Mouse (Mus musculus) kidney, postnatal 0 days (tissue): ENCODE measurements at regions not wholly inside any gene's neighbourhood (a gene's known extent, or its start where the extent isn't known, plus 50 kb on each side); places are given as distances from the start of the nearest gene placed in this dataset.

Experiments used
- ATAC-seq: fragments of 200-750 bp; cut with Nextera tagmentation; replicated peaks from 2 replicates; pipeline ENCODE4 v1.8.0; 2017; ENCODE audit warnings: low read depth, moderate number of reproducible peaks, moderate TSS enrichment, moderate library complexity; ENCODE audit not compliant: low FRiP score
- DNase-seq: peaks from one replicate; pipeline ENCODE4 v3.0.0-alpha.2; 2016; ENCODE audit warnings: low spot score
- H3K27ac ChIP-seq: fragments of 300-500 bp; sonication (generic); 2 replicates; pipeline ENCODE4 v1.5.1; 2014; ENCODE audit warnings: mild to moderate bottlenecking
- H3K27me3 ChIP-seq: fragments of 300-500 bp; sonication (generic); 2 replicates; pipeline ENCODE4 v1.6.1; 2014; ENCODE audit warnings: low read length, mixed read lengths; ENCODE audit not compliant: insufficient read depth
- H3K36me3 ChIP-seq: fragments of 300-500 bp; sonication (generic); 2 replicates; pipeline ENCODE4 v1.6.1; 2014; ENCODE audit warnings: low read length, mixed read lengths; ENCODE audit not compliant: insufficient read depth
- H3K4me1 ChIP-seq: fragments of 300-500 bp; sonication (generic); replicated peaks from 2 replicates; pipeline ENCODE4 v1.6.1; 2014; ENCODE audit warnings: antibody characterized with exemption, low read length, mixed read lengths; ENCODE audit not compliant: insufficient read depth
- H3K4me2 ChIP-seq: fragments of 300-500 bp; sonication (generic); 2 replicates; pipeline ENCODE4 v1.6.1; 2014; ENCODE audit warnings: mild to moderate bottlenecking, low read length, moderate library complexity, mixed read lengths
- H3K4me3 ChIP-seq: fragments of 300-500 bp; sonication (generic); replicated peaks from 2 replicates; pipeline ENCODE4 v1.5.1; 2014; ENCODE audit warnings: low read depth, low read length
- H3K9ac ChIP-seq: fragments of 300-500 bp; sonication (generic); 2 replicates; pipeline ENCODE4 v1.6.1; 2014; ENCODE audit warnings: low read depth, low read length
- H3K9me3 ChIP-seq: fragments of 300-500 bp; sonication (generic); replicated peaks from 2 replicates; pipeline ENCODE4 v1.6.1; 2016; ENCODE audit warnings: low read length, inconsistent platforms, mixed read lengths
- CTCF ChIP-seq: IDR thresholded peaks from 2 replicates; pipeline ENCODE4 v1.5.1; 2016; ENCODE audit warnings: antibody characterized with exemption, low read depth, mild to moderate bottlenecking, moderate library complexity
- WGBS: fragments of 180-500 bp; shearing (Covaris S2); extraction: QIAGEN DNeasy Blood & Tissue Kit; methylation state at CpG from one replicate; pipeline ENCODE4 v1.1.7; 2014; 5-methylcytosine and 5-hydroxymethylcytosine counted together

- peak; percentile 57 for DNase-seq
- no peaks in the 10 kb centered on the region for H3K4me1 ChIP-seq
- TF ChIP-seq CTCF = no peak
- ATAC-seq = no peak
- H3K9ac ChIP-seq = no peak overlapping the region
- no peaks in the 10 kb centered on the region for H3K9me3 ChIP-seq
- H3K4me3 ChIP-seq = no peak overlapping the region
- H3K36me3 ChIP-seq = no peaks in the 10 kb centered on the region
- H3K27ac ChIP-seq = no peak overlapping the region
- no peak overlapping the region for H3K4me2 ChIP-seq
- no peaks in the 10 kb centered on the region for H3K27me3 ChIP-seq
- WGBS = 38% methylated on average over 3 of the region's 3 CpGs
Measured at GRCm38 (mm10) chr14:99509696-99510536, 211.4 kb downstream of the Klf5 start.

GRCm38 (mm10) chr14:99515474-99515873, 217.0 kb downstream of the Klf5 start:
- 94% methylated on average over 1 of the region's 1 CpGs for WGBS
- Histone ChIP-seq H3K27ac (no peak overlapping the region), H3K4me3 (no peak overlapping the region), H3K9me3 (no peaks in the 10 kb centered on the region), H3K4me1 (no peaks in the 10 kb centered on the region), H3K36me3 (no peaks in the 10 kb centered on the region), H3K4me2 (no peak overlapping the region), H3K27me3 (no peaks in the 10 kb centered on the region), H3K9ac (no peak overlapping the region)
- DNase-seq (no peak), ATAC-seq (no peak)
- TF ChIP-seq CTCF = no peak

- H3K4me3 ChIP-seq = no peak overlapping the region
- ATAC-seq (no peak), DNase-seq (no peak)
- no peak overlapping the region for H3K27ac ChIP-seq
- no peaks in the 10 kb centered on the region for H3K36me3 ChIP-seq
- H3K4me2 ChIP-seq = no peak overlapping the region
- WGBS = 85% methylated on average over 6 of the region's 6 CpGs
- no peaks in the 10 kb centered on the region for H3K4me1 ChIP-seq
- no peak for TF ChIP-seq CTCF
- H3K9ac ChIP-seq = no peak overlapping the region
- H3K9me3 ChIP-seq = no peaks in the 10 kb centered on the region
- no peaks in the 10 kb centered on the region for H3K27me3 ChIP-seq
Measured at GRCm38 (mm10) chr14:99516703-99517102, 218.2 kb downstream of the Klf5 start.

GRCm38 (mm10) chr14:99520343-99520742, 221.9 kb downstream of the Klf5 start:
- no peak for TF ChIP-seq CTCF
- H3K27me3 ChIP-seq = no peaks in the 10 kb centered on the region
- no peak overlapping the region for H3K9ac ChIP-seq
- DNase-seq (no peak), ATAC-seq (no peak)
- H3K9me3 ChIP-seq = no peaks in the 10 kb centered on the region
- no peak overlapping the region for H3K4me2 ChIP-seq
- no peak overlapping the region for H3K27ac ChIP-seq
- H3K36me3 ChIP-seq = no peaks in the 10 kb centered on the region
- no peaks in the 10 kb centered on the region for H3K4me1 ChIP-seq
- H3K4me3 ChIP-seq = no peak overlapping the region
- 62% methylated on average over 6 of the region's 6 CpGs for WGBS

GRCm38 (mm10) chr14:99521954-99522523, 223.5 kb downstream of the Klf5 start:
- H3K9ac ChIP-seq = no peak overlapping the region
- no peaks in the 10 kb centered on the region for H3K9me3 ChIP-seq
- no peaks in the 10 kb centered on the region for H3K36me3 ChIP-seq
- H3K27me3 ChIP-seq = no peaks in the 10 kb centered on the region
- ATAC-seq (no peak), DNase-seq (no peak)
- no peak overlapping the region for H3K4me2 ChIP-seq
- no peaks in the 10 kb centered on the region for H3K4me1 ChIP-seq
- no peak overlapping the region for H3K27ac ChIP-seq
- TF ChIP-seq CTCF = no peak
- WGBS = 80% methylated on average over 13 of the region's 13 CpGs
- H3K4me3 ChIP-seq = no peak overlapping the region

- 64% methylated on average over 6 of the region's 6 CpGs for WGBS
- no peak overlapping the region for H3K4me2 ChIP-seq
- no peak overlapping the region for H3K9ac ChIP-seq
- H3K27me3 ChIP-seq = no peaks in the 10 kb centered on the region
- DNase-seq (peak; percentile 49), ATAC-seq (peak; percentile 98)
- H3K36me3 ChIP-seq = no peaks in the 10 kb centered on the region
- no peaks in the 10 kb centered on the region for H3K4me1 ChIP-seq
- no peak for TF ChIP-seq CTCF
- H3K27ac ChIP-seq = no peak overlapping the region
- H3K4me3 ChIP-seq = no peak overlapping the region
- H3K9me3 ChIP-seq = no peaks in the 10 kb centered on the region
Measured at GRCm38 (mm10) chr14:99535781-99536180, 237.3 kb downstream of the Klf5 start.

- Histone ChIP-seq H3K4me2 (no peak overlapping the region), H3K4me3 (no peak overlapping the region), H3K27me3 (no peaks in the 10 kb centered on the region), H3K9me3 (no peaks in the 10 kb centered on the region), H3K27ac (no peak overlapping the region), H3K9ac (no peak overlapping the region), H3K36me3 (no peaks in the 10 kb centered on the region), H3K4me1 (no peaks in the 10 kb centered on the region)
- DNase-seq (no peak), ATAC-seq (no peak)
- TF ChIP-seq CTCF = no peak
- WGBS = 84% methylated on average over 1 of the region's 1 CpGs
Measured at GRCm38 (mm10) chr14:99537286-99537685, 238.8 kb downstream of the Klf5 start.
